Mouse (Mus musculus): ENCODE results near the gene Sema7a.

Gene Sema7a

GRCm38 (mm10) chr9:57939431-57940348 is at the start of gene Sema7a:
Gene Sema7a, plus strand, starts transcription at chr9:57940112.
- DNase-seq (ENCODE audit: low read depth, low spot score): peak; percentile 95

- DNase-seq (ENCODE audit: low read depth, low spot score): no peak
These were observed 39.4 kb upstream of the Sema7a start for GRCm38 (mm10) chr9:57900478-57900877.

DNA sequence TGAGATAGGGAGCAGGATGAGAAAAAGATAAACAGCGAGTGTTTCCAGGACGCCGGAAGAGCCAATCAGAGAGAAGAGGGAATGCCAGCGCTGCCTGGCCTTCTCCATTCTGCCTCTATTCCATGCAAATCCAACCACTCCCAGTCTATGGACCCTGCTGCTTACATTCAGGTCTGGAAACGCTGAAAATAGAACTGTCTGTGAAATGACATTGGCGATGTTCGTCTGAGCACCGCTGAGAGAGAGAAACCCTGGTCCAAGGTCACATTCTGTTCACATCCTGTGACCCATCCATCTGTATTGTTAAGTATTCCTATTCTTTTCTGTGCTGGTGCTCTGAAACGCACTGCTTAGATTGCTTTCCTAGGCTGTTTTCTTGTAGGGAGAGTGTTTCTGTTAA is 38.7 kb upstream of the Sema7a start:
- peak; percentile 47 for DNase-seq (ENCODE audit: low read depth, low spot score)

DNA sequence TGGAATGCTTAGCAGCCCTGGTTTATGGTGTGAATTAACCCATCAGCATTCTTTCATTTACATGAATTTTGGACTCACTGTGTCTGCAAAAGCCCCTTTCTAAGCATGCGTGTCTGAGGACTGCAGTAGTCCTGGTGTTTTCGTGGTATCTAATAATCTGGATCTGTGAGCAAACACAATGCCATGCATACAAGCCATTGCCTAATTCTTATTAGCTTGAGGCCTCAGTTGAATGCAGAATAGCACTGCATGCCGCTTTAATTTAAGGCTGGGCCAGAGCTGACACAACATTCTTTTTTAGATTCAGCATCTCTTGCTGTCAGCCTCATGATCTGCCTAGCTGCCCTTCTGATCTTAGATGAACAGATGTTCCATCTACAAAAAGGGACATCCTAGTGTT is 38.3 kb upstream of the Sema7a start:
- DNase-seq (ENCODE audit: low read depth, low spot score): no peak

GRCm38 (mm10) chr9:57902132-57902531 is 37.8 kb upstream of the Sema7a start:
- DNase-seq (ENCODE audit: low read depth, low spot score): peak; percentile 83

- no peak for DNase-seq (ENCODE audit: low read depth, low spot score)
These were observed 36.2 kb upstream of the Sema7a start for GRCm38 (mm10) chr9:57903589-57904249.

- no peak for DNase-seq (ENCODE audit: low read depth, low spot score)
These were observed 35.7 kb upstream of the Sema7a start for GRCm38 (mm10) chr9:57904250-57904644.

DNA sequence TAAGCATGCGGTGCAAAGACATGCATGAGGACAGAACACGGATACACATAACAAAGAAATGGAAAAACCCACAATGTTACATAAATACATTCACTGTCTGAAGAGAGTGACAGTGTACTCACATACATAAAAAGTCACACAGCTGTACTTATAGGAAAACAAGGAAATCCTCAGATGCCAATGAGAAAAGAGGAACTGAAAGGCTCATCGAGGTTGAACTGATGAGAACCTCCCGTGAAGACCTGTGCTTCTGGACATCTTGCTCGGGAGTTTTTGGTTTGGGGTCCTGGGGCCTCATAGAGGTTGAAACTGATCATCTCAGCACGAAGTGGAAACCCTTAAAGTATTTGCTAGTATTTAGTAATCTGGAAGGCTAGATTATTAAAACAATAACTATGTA is 32.7 kb upstream of the Sema7a start:
- DNase-seq (ENCODE audit: low read depth, low spot score): no peak

DNA sequence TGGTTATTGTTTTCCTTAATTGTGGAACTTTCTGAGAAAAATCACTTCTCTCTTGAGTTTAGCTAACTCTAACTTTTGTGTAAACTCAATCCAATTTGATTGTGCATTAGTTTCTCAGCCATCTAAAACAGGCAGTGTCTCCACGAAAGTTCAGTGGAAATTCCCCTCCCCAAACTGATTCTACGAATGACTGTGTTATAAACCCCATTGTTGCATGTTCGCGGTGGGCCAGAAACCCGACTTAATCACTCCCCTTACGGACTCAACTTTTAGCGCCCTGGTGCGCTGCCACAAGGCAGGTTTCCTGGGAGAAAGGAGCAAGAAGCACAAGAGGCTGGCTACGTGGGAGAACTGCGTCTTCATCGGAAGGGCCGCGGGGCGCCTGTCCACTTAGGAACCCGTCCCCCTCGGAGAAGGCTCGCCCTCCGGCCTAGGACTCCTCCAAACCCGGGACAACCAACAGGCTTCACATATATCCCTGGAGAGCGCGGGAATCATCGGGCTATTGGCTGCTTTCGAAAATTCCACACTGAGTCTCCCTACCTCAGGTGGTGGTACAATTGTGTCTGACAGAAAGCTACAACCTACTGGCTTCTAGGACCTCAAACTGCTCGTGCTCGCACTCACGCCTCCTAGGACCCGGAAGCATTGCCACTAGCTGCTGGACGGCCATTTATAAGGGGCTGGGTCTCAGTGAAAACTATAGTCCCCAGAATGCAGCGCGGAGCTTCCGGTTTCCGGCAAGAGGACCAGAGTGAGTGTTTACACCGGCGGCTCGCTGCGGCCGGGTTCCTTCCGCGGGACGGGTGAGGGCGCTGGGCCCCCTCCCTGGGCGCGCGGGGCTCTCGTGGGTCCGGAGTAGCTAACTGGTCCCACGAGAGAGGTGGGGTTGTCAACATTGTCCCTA is 29.4 kb upstream of the Sema7a start, which contains the start of gene Ubl7:
Ubl7 (plus strand) TSS at position 726 of the 907 bp plus-strand sequence.
- DNase-seq (ENCODE audit: low read depth, low spot score): peak; percentile 98

DNA sequence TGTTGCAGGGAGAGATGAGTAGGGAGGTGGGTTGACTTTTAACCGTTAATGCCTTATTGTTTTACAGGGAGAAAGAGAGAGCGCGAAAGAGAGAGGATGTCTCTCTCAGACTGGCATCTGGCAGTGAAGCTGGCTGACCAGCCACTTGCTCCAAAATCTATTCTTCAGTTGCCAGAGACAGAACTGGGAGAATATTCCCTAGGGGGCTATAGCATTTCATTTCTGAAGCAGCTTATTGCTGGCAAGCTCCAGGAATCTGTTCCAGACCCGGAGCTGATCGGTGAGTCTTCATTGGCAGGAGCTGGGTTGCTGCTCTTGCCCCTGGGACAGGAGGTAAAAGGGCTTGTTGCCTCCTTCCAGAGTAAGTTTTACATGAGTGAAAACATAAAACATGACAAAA is 27.3 kb upstream of the Sema7a start:
- no peak for DNase-seq (ENCODE audit: low read depth, low spot score)

- DNase-seq (ENCODE audit: low read depth, low spot score): peak; percentile 96
These were observed 18.3 kb upstream of the Sema7a start for GRCm38 (mm10) chr9:57921491-57922060.

- no peak for DNase-seq (ENCODE audit: low read depth, low spot score)
These were observed 17.5 kb upstream of the Sema7a start for GRCm38 (mm10) chr9:57922381-57922780.

- no peak for DNase-seq (ENCODE audit: low read depth, low spot score)
These were observed 16.9 kb upstream of the Sema7a start for GRCm38 (mm10) chr9:57923046-57923445.

DNA sequence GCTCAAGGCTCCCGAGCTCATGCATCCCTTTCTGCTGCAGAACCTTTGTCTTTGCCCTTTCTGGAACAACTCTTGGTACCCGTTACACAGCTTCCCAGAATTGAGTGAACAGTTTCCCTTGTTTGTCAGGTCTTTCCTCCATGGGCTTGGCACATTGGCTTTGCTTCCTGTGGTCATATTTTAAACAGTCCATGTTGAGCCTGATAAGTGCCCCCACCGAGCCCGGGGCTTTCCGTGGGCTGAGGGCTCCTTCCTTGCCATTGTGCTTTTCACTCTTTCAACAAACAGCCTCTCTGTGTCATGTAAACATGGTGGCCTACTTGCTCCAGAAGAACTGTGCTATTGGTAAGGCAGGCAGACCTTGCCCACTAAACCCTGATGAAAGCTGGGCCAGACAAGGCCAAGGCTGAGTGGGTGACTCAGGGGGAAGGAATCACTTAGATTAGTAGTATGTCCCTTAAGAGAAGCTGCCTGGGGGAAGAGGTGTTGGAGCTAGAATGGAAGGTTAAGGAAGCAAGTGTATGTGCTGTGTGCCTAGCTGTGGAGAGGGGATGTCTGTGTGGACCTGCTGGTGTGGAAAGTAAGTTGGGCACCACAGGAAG is 8.6 kb upstream of the Sema7a start:
- DNase-seq (ENCODE audit: low read depth, low spot score): no peak

DNA sequence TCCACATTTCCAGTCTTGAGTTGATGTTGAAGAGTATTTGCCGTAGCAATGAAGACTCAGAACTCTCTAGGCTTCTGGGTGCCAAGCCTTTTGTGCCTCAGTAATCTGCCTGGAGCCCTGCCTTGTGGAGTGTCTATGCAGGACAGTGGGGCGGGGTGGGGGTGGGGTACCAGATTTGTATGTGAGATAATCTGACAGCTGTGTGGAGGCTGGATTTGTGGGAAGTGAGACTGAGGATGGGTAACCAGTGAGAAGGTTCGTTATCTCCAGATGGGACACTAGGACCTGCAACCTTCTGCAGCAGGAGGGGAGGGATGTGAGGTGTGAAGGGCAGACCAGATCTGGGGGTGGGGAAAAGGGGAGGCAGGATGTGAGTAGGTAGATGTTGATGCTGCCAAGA is 7.7 kb upstream of the Sema7a start:
- peak; percentile 84 for DNase-seq (ENCODE audit: low read depth, low spot score)

- peak; percentile 96 for DNase-seq (ENCODE audit: low read depth, low spot score)
These were observed 6.9 kb upstream of the Sema7a start for GRCm38 (mm10) chr9:57932831-57933602.

- peak; percentile 97 for DNase-seq (ENCODE audit: low read depth, low spot score)
These were observed 4.1 kb upstream of the Sema7a start for GRCm38 (mm10) chr9:57935683-57936437.

DNA sequence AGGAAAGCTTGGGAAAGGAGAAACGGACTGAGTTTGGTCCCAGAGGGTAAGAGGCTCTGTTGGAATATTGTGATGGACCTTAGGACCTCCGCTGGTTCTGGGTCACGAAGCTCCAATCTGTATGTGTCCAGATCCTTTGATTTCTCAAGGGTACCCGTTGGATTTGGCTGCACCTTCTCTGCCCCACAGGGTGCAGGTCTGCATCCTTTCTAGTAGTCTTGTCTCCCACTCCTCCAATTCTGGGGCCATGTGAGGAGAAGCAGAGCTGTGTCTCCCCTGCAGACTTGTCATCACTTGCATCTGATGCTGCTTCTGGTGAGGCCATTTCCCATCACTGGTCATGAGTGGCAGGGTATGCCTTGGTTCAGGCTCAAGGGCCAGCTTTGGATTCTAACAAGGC is 2.7 kb upstream of the Sema7a start:
- no peak for DNase-seq (ENCODE audit: low read depth, low spot score)

GRCm38 (mm10) chr9:57937651-57938050 is 2.3 kb upstream of the Sema7a start:
- DNase-seq (ENCODE audit: low read depth, low spot score): peak; percentile 95

All from brain, adult 2 months (tissue).